Mouse (Mus musculus): Measurements from ENCODE around the gene Lat2.

DNA sequence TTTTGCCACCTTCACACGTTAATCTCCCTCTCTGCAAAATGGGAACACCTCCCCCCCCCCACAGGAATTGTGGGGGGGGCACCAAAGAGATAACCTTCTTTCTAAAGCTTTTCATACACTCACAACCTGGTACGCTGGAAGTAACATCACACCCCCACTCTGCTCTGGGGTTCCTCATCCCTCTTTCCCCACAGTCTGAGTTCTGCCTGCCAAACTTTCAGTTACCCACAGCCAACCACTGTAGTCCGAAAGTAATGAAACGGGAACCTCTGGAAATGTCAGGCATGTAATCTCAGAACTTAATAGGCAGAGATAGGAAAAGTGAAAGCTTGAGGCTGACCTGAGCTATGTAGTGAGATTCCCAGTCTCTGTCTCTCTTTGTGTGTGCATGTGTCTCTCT, 47.4 kb downstream of the Lat2 start:
- TF ChIP-seq CTCF (IDR thresholded peaks at IDR 0.05; ENCODE audit: insufficient read depth, low read depth, low read length) (no peak), POLR2A (IDR thresholded peaks at IDR 0.05; ENCODE audit: insufficient read depth, low read depth, low read length) (no peak)
